Mouse (Mus musculus) sigmoid colon, adult 10 weeks (tissue): Measurements from ENCODE around the gene Dhx57. TPM values are rescaled to one million over a fixed set of nuclear protein-coding genes. Genes with fewer than 3 reads are reported as not detected.

Experiments
- polyA plus RNA-seq: library from polyadenylated mRNA; stranded (reverse); fragments of 350-450 nt; fragmentation: Illumina TruSeq; extraction: RNeasy Lipid Tissue Mini Kit (QIAGEN cat#74804); gene quantifications from one replicate; pipeline ENCODE4 v1.2.3, GENCODE M21; 2014; ENCODE audit warnings: low read depth, low replicate concordance

Dhx57 gene
- 21.7 TPM for polyA plus RNA-seq

DNA sequence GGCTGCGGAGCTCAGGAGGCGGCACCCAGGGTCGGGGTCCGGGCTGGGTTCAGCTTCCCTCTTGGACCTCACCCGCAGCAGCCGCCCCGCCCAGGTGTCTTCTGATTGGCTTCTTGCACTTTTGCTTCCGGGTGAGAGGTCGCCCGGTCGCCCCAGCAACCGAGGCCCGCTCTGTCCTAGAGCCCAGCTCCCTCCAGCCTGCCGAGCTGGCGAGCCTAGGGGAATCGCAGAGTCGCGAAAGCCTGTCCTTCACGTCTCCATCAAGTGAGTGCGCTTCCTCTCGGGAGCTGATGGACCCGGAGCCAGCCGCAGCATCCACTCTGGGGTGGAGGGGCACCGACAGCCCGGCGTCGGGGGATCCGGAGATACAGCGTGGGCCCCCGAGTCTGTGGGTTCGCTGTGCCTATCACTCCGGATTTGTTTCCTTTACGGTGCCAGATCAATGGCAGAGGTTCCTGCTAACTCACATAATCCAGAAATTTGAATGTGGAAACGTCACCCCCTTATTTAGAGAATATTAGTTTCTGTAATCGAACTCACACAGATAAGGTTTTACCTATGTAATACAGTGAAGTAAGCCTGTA lies at the start of gene Dhx57, which contains the start of gene Morn2:
TSS of gene Dhx57 (minus strand) at position 403 of the 584 bp plus-strand sequence.
TSS of gene Morn2 (plus strand) at position 130 of the 584 bp plus-strand sequence.

DNA sequence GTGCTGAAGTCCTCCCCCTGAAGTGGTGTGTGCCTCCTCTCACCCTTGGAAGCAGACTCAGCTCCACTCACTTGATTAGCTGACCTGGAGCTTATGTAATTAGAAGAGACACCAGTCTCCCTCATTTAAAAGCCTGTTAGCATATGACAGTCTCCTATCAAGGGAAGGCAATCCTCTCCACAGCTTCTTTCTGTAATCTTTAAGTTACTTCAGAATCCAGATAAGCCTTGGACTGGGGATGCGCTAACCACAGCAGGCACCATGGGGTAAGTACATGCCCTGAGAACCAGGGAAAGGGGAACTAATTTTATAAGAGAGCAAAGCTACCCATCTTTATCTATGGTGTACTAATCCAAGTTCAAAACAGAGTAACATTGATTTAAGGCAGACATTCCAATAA lies 17.0 kb upstream of the Dhx57 start, which contains the start of gene Arhgef33:
TSS of gene Arhgef33 (plus strand) at position 157 of the 400 bp plus-strand sequence.

DNA sequence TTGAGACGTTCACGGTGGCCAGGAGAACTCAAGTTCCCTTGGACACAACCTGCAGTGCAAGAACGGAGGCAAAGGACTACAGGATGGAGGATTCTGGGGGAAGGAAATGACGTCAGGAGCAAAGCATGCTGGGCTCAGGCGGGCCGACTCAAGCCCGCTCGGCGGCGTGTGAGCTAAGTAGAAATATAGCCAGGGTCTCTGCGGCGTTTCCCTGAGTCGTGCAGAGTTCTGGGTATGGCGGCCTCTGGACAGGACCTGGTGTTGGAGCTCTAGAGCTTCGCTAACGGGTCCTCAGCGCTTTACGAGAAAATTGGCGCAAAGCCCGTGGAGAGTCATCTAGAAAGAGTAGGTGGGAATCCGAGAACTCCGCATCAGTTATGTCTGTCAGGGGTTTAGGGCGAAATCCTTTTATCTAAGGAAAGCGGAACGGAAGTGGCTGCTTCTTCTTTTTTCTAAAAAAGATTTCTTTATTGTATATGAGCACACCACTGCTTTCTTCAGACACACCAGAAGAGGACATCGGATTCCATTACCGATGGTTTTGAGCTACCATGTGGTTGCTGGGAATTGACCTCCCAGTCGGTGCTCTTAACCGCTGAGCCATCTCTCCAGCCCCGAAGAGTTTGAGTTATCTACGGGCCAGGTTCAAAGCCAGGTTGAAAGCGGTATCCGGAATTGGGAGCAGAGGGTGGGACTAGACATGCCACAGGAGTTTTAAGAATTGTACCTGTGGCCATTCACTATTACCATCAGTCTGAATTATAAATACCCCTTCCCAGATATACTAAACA lies 65.8 kb downstream of the Dhx57 start, which contains the start of gene Gemin6:
TSS of gene Gemin6 (plus strand) at position 116 of the 791 bp plus-strand sequence.

DNA sequence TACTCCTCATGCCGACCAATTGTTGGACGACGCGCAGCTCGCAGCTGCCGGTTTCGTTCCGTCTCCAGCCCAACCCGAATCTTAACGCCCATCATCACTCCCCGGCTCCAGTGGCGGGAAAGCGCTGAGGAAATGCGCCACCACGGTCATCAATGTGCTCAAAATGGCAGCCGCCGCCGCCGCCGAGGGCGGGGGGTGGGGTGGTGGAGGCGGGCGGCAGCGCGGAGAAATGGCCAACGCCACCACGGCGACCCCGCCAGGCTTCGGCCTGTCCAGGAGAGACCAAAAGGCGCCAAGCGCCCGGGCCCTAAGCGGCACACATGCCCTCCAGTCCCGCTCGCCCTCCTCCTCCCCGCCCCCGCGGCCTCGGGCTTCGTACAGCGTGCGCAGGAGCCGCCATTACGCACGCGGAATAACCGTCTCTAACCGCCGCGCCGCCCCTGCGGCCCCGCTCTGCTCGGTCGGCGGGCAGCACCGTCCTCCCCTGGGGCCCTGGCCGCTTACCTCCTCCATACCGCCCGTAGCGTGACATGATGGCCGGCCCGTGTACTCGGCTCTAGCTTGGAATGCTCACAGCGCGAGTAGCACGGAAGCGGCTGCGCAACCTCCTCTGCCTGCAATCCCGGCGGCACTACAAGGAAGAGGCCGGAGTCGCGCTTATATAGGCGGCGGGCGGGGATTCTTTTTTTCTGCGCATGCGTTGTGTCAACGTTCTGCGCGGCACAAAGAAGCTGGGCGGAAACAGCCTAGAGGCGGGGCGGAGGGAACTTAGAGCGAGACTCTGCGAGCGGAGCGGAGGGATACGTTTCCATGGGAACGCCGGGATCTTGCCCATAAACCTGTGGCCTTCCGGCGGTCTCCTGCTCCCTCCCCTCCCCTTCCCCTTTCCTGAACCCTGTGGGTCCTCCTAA lies 83.3 kb downstream of the Dhx57 start, which contains the start of the genes Srsf7 and Ttc39d:
TSS of gene Srsf7 (minus strand) at position 637 of the 911 bp plus-strand sequence.
TSS of gene Ttc39d (plus strand) at position 790 of the 911 bp plus-strand sequence.

Other genes with a start within 250 kb of the Dhx57 start
- gene Hnrnpll, start 228.1 kb downstream of the Dhx57 start, polyA plus RNA-seq: 134 TPM
- 51.7 TPM for gene Galm, start 163.0 kb downstream of the Dhx57 start, polyA plus RNA-seq
- gene Srsf7, start 83.2 kb downstream of the Dhx57 start, polyA plus RNA-seq: 311 TPM
- gene Ttc39d, start 83.0 kb downstream of the Dhx57 start, polyA plus RNA-seq: 0.22 TPM
- 7.2 TPM for gene Gemin6, start 66.0 kb downstream of the Dhx57 start, polyA plus RNA-seq
- 8.4 TPM for gene Morn2, start 273 bp downstream of the Dhx57 start, polyA plus RNA-seq
- not detected for gene Arhgef33, start 16.9 kb upstream of the Dhx57 start, polyA plus RNA-seq
- gene Gm10190, start 83.1 kb upstream of the Dhx57 start, polyA plus RNA-seq: not detected
- 44.6 TPM for gene Sos1, start 190.0 kb upstream of the Dhx57 start, polyA plus RNA-seq